Mouse (Mus musculus) ES-Bruce4 (cell line): Measurements from ENCODE around the gene Eaf1.

Experiments
- CTCF ChIP-seq: IDR thresholded peaks from one replicate; pipeline ENCODE4 v1.8.1; 2011; ENCODE audit warnings: low read depth, low read length
- EP300 ChIP-seq: IDR thresholded peaks from 2 replicates; pipeline ENCODE4 v1.6.1; 2011; ENCODE audit warnings: low read depth, low read length; ENCODE audit not compliant: insufficient read depth
- POLR2A ChIP-seq: IDR thresholded peaks from one replicate; pipeline ENCODE4 v1.8.1; 2011; ENCODE audit warnings: low read length; ENCODE audit not compliant: insufficient read depth

- TF ChIP-seq CTCF (peak; percentile 18), EP300 (no peak), POLR2A (no peak)
These were observed 24.5 kb upstream of the Eaf1 start for GRCm38 (mm10) chr14:31469711-31470110.
